Mouse (Mus musculus) lung, embryonic 15.5 days (tissue): Measurements from ENCODE around the gene Ascl3. TPM values are rescaled to one million over a fixed set of nuclear protein-coding genes. Genes with fewer than 3 reads are reported as not detected.

ENCODE experiments used
- ATAC-seq: fragments of 200-750 bp; cut with Nextera tagmentation; 2 replicates; pipeline ENCODE4 v1.8.0; 2017; ENCODE audit warnings: moderate number of reproducible peaks, borderline replicate concordance; ENCODE audit not compliant: low FRiP score, low TSS enrichment; ENCODE audit errors: extremely low read depth
- H3K27ac ChIP-seq: fragments of 300-500 bp; sonication (generic); 2 replicates; pipeline ENCODE4 v1.5.1; 2015; ENCODE audit warnings: moderate library complexity, mild to moderate bottlenecking, inconsistent platforms
- H3K27me3 ChIP-seq: fragments of 300-500 bp; sonication (generic); 2 replicates; pipeline ENCODE4 v1.6.1; 2015; ENCODE audit warnings: inconsistent platforms
- H3K36me3 ChIP-seq: fragments of 300-500 bp; sonication (generic); 2 replicates; pipeline ENCODE4 v1.6.1; 2015; ENCODE audit warnings: inconsistent platforms
- H3K4me1 ChIP-seq: fragments of 300-500 bp; sonication (generic); 2 replicates; pipeline ENCODE4 v1.6.1; 2015; ENCODE audit warnings: inconsistent platforms
- H3K4me2 ChIP-seq: fragments of 300-500 bp; sonication (generic); 2 replicates; pipeline ENCODE4 v1.6.1; 2015; ENCODE audit warnings: inconsistent platforms, mild to moderate bottlenecking, moderate library complexity
- H3K4me3 ChIP-seq: fragments of 300-500 bp; sonication (generic); 2 replicates; pipeline ENCODE4 v1.5.1; 2015; ENCODE audit warnings: mild to moderate bottlenecking, inconsistent platforms
- H3K9ac ChIP-seq: fragments of 300-500 bp; sonication (generic); 2 replicates; pipeline ENCODE4 v1.6.1; 2015; ENCODE audit warnings: inconsistent platforms
- H3K9me3 ChIP-seq: fragments of 300-500 bp; sonication (generic); 2 replicates; pipeline ENCODE4 v1.6.1; 2016; ENCODE audit warnings: inconsistent platforms
- WGBS: fragments of 180-500 bp; shearing (Covaris S2); methylation state at CpG from one replicate; pipeline ENCODE4 v1.1.7; 2015; 5-methylcytosine and 5-hydroxymethylcytosine counted together
- polyA plus RNA-seq: library from polyadenylated mRNA; unstranded; fragments of >200 nt; fragmentation: Nextera tagmentation; extraction: Ambion mirVana; gene quantifications from 2 replicates; pipeline ENCODE4 v1.2.1, GENCODE M21; 2015

Gene Ascl3
- 0.30 TPM in 1 of 2 replicates, not detected in the other for polyA plus RNA-seq

- H3K27ac ChIP-seq: no peak within 1 kb of the TSS
- WGBS: 89% methylated on average over 5 of the region's 5 CpGs
- H3K4me2 ChIP-seq: no peak within 1 kb of the TSS
- H3K36me3 ChIP-seq: no peaks in the 10 kb centered on the region
- no peaks in the 10 kb centered on the region for H3K9me3 ChIP-seq
- H3K9ac ChIP-seq: no peak within 1 kb of the TSS
- H3K4me1 ChIP-seq: peaks cover 21% of the 10 kb centered on the region
- H3K27me3 ChIP-seq: no peaks in the 10 kb centered on the region
- no peak within 1 kb of the TSS for H3K4me3 ChIP-seq
- ATAC-seq: no peak
Measured at GRCm38 (mm10) chr7:109731626-109732025, at the start of gene Ascl3. Ascl3 (minus strand) TSS chr7:109731726.

- peak; percentile 66; the same call in 1 of the 2 replicates for ATAC-seq
- H3K27ac ChIP-seq: no peak overlapping the region
- no peaks in the 10 kb centered on the region for H3K9me3 ChIP-seq
- no peaks in the 10 kb centered on the region for H3K36me3 ChIP-seq
- H3K4me3 ChIP-seq: peak overlapping the region; percentile 41
- H3K9ac ChIP-seq: peak overlapping the region; percentile 33; the same call in 1 of the 2 replicates
- H3K4me1 ChIP-seq: peaks cover 14% of the 10 kb centered on the region
- 1% methylated on average over 24 of the region's 24 CpGs for WGBS
- H3K27me3 ChIP-seq: peaks cover 65% of the 10 kb centered on the region
- H3K4me2 ChIP-seq: peak overlapping the region; percentile 92
Measured at GRCm38 (mm10) chr7:109781087-109781469, 49.6 kb upstream of the Ascl3 start.

- Histone ChIP-seq H3K4me3 (no peak overlapping the region), H3K27ac (no peak overlapping the region), H3K9ac (no peak overlapping the region), H3K36me3 (no peaks in the 10 kb centered on the region), H3K27me3 (no peaks in the 10 kb centered on the region), H3K4me2 (no peak overlapping the region), H3K9me3 (no peaks in the 10 kb centered on the region), H3K4me1 (no peaks in the 10 kb centered on the region)
- no peak for ATAC-seq
Measured at GRCm38 (mm10) chr7:109772251-109772650, 40.7 kb upstream of the Ascl3 start.

GRCm38 (mm10) chr7:109768699-109769383, 37.3 kb upstream of the Ascl3 start:
- 37% methylated on average over 2 of the region's 2 CpGs for WGBS
- no peak for ATAC-seq
- H3K4me1 ChIP-seq: no peaks in the 10 kb centered on the region
- H3K9ac ChIP-seq: no peak overlapping the region
- no peaks in the 10 kb centered on the region for H3K36me3 ChIP-seq
- H3K4me3 ChIP-seq: no peak overlapping the region
- H3K4me2 ChIP-seq: no peak overlapping the region
- H3K27me3 ChIP-seq: no peaks in the 10 kb centered on the region
- no peak overlapping the region for H3K27ac ChIP-seq
- H3K9me3 ChIP-seq: no peaks in the 10 kb centered on the region

- no peak overlapping the region for H3K4me2 ChIP-seq
- 76% methylated on average over 7 of the region's 7 CpGs for WGBS
- H3K9me3 ChIP-seq: no peaks in the 10 kb centered on the region
- H3K27me3 ChIP-seq: no peaks in the 10 kb centered on the region
- no peak overlapping the region for H3K4me3 ChIP-seq
- no peak for ATAC-seq
- no peak overlapping the region for H3K27ac ChIP-seq
- H3K4me1 ChIP-seq: no peaks in the 10 kb centered on the region
- no peaks in the 10 kb centered on the region for H3K36me3 ChIP-seq
- H3K9ac ChIP-seq: no peak overlapping the region
Measured at GRCm38 (mm10) chr7:109767575-109768350, 36.2 kb upstream of the Ascl3 start.

- H3K4me3 ChIP-seq: no peak overlapping the region
- no peak overlapping the region for H3K27ac ChIP-seq
- no peaks in the 10 kb centered on the region for H3K9me3 ChIP-seq
- H3K9ac ChIP-seq: no peak overlapping the region
- H3K27me3 ChIP-seq: no peaks in the 10 kb centered on the region
- no peak overlapping the region for H3K4me2 ChIP-seq
- WGBS: 72% methylated on average over 2 of the region's 2 CpGs
- H3K36me3 ChIP-seq: no peaks in the 10 kb centered on the region
- ATAC-seq: no peak
- H3K4me1 ChIP-seq: no peaks in the 10 kb centered on the region
Measured at GRCm38 (mm10) chr7:109764009-109764408, 32.5 kb upstream of the Ascl3 start.

GRCm38 (mm10) chr7:109756291-109756690, 24.8 kb upstream of the Ascl3 start:
- 89% methylated on average over 3 of the region's 3 CpGs for WGBS
- no peaks in the 10 kb centered on the region for H3K27me3 ChIP-seq
- H3K4me1 ChIP-seq: peaks cover 14% of the 10 kb centered on the region; the same call in 1 of the 2 replicates
- ATAC-seq: no peak
- H3K27ac ChIP-seq: no peak overlapping the region
- H3K4me3 ChIP-seq: no peak overlapping the region
- no peak overlapping the region for H3K9ac ChIP-seq
- H3K4me2 ChIP-seq: no peak overlapping the region
- H3K36me3 ChIP-seq: no peaks in the 10 kb centered on the region
- no peaks in the 10 kb centered on the region for H3K9me3 ChIP-seq

- H3K9ac ChIP-seq: no peak overlapping the region
- no peak for ATAC-seq
- WGBS: 85% methylated on average over 8 of the region's 8 CpGs
- no peaks in the 10 kb centered on the region for H3K36me3 ChIP-seq
- H3K27me3 ChIP-seq: no peaks in the 10 kb centered on the region
- no peak overlapping the region for H3K4me2 ChIP-seq
- no peaks in the 10 kb centered on the region for H3K9me3 ChIP-seq
- no peak overlapping the region for H3K4me3 ChIP-seq
- no peak overlapping the region for H3K27ac ChIP-seq
- peaks cover 20% of the 10 kb centered on the region; the same call in 1 of the 2 replicates for H3K4me1 ChIP-seq
Measured at GRCm38 (mm10) chr7:109754034-109754433, 22.5 kb upstream of the Ascl3 start.

GRCm38 (mm10) chr7:109752008-109752925, 20.7 kb upstream of the Ascl3 start, which contains the start of gene Tmem9b:
Tmem9b (minus strand) TSS chr7:109752875.
- no peaks in the 10 kb centered on the region for H3K9me3 ChIP-seq
- peaks cover 20% of the 10 kb centered on the region; the same call in 1 of the 2 replicates for H3K4me1 ChIP-seq
- H3K4me3 ChIP-seq: peak within 1 kb of the TSS; percentile 88
- H3K27me3 ChIP-seq: no peaks in the 10 kb centered on the region
- peak within 1 kb of the TSS; percentile 82 for H3K4me2 ChIP-seq
- WGBS: under 1% methylated on average over 74 of the region's 74 CpGs
- H3K27ac ChIP-seq: peak within 1 kb of the TSS; percentile 76
- H3K9ac ChIP-seq: peak within 1 kb of the TSS; percentile 90
- peak; percentile 88 for ATAC-seq
- H3K36me3 ChIP-seq: no peaks in the 10 kb centered on the region

- peak overlapping the region; percentile 88 for H3K4me3 ChIP-seq
- H3K36me3 ChIP-seq: no peaks in the 10 kb centered on the region
- no peaks in the 10 kb centered on the region for H3K9me3 ChIP-seq
- H3K27me3 ChIP-seq: no peaks in the 10 kb centered on the region
- peak overlapping the region; percentile 90 for H3K9ac ChIP-seq
- H3K4me1 ChIP-seq: peaks cover 20% of the 10 kb centered on the region; the same call in 1 of the 2 replicates
- H3K27ac ChIP-seq: peak overlapping the region; percentile 76
- 4% methylated on average over 13 of the region's 13 CpGs for WGBS
- no peak; the same call in 1 of the 2 replicates for ATAC-seq
- H3K4me2 ChIP-seq: peak overlapping the region; percentile 82
Measured at GRCm38 (mm10) chr7:109751427-109752007, 20.0 kb upstream of the Ascl3 start.

- Histone ChIP-seq H3K27ac (no peak overlapping the region), H3K4me3 (no peak overlapping the region), H3K9me3 (no peaks in the 10 kb centered on the region), H3K36me3 (peaks cover 21% of the 10 kb centered on the region), H3K4me2 (no peak overlapping the region), H3K27me3 (no peaks in the 10 kb centered on the region), H3K4me1 (peaks cover 12% of the 10 kb centered on the region; the same call in 1 of the 2 replicates), H3K9ac (no peak overlapping the region)
- WGBS: 35% methylated on average over 1 of the region's 1 CpGs
- no peak for ATAC-seq
Measured at GRCm38 (mm10) chr7:109747747-109748146, 16.2 kb upstream of the Ascl3 start.
